Comparison of ENCODE assay signal across 13 mouse cellular contexts in genomic region chr5:16004305-16004704, GRCm38 (mm10).
A peak's percentile ranks its signal among the peaks of the same experiment; 100 is the strongest.
DNase-seq lines count a peak whose midpoint lies in the region; ATAC-seq and TF ChIP-seq lines count a peak whose summit lies in the region.
"Had no signal": no experiment of that assay in that cellular context is flagged by ENCODE, and none has a peak within 500 bp of the region (broad histone marks: within the 10 kb centered on the region; RNA-seq: fewer than 3 reads in every experiment).

No protein-coding gene starts in this region.

- H3K9ac ChIP-seq in hindbrain, embryonic 13.5 days: no peak overlapping the region
- H3K9ac ChIP-seq in heart, embryonic 12.5 days: no peak overlapping the region
- H3K9ac ChIP-seq: heart, embryonic 15.5 days; liver, embryonic 12.5 days had no signal

- no peaks in the 10 kb centered on the region for H3K36me3 ChIP-seq in hindbrain, embryonic 13.5 days
- H3K36me3 ChIP-seq in limb, embryonic 10.5 days: no peaks in the 10 kb centered on the region
- H3K36me3 ChIP-seq in heart, embryonic 12.5 days: no peaks in the 10 kb centered on the region
- H3K36me3 ChIP-seq: heart, embryonic 15.5 days; liver, embryonic 12.5 days had no signal

- H3K4me2 ChIP-seq in hindbrain, embryonic 13.5 days: no peak overlapping the region
- no peak overlapping the region for H3K4me2 ChIP-seq in heart, embryonic 12.5 days
- H3K4me2 ChIP-seq: heart, embryonic 15.5 days; liver, embryonic 12.5 days had no signal

- peak; percentile 80; the same call in 1 of the 2 replicates for ATAC-seq in hindbrain, embryonic 13.5 days (ENCODE audit: low FRiP score)
- ATAC-seq in erythroblast, adult 5-6 weeks (replicated peaks; ENCODE audit: low FRiP score, poor library complexity, severe bottlenecking): no peak
- ATAC-seq in heart, embryonic 12.5 days (ENCODE audit: insufficient number of reproducible peaks, low FRiP score): no peak
- ATAC-seq: intestine, postnatal 0 days; liver, embryonic 12.5 days had no signal

- H3K4me1 ChIP-seq in hindbrain, embryonic 13.5 days (replicated peaks): peaks cover 34% of the 10 kb centered on the region
- H3K4me1 ChIP-seq in limb, embryonic 10.5 days: peaks cover 16% of the 10 kb centered on the region
- peaks cover 11% of the 10 kb centered on the region for H3K4me1 ChIP-seq in heart, embryonic 12.5 days (replicated peaks)
- H3K4me1 ChIP-seq: liver, embryonic 12.5 days had no signal

- peak overlapping the region; percentile 24; the same call in 1 of the 2 replicates for H3K27ac ChIP-seq in gastrocnemius, adult 2 months
- H3K27ac ChIP-seq in hindbrain, embryonic 13.5 days: peak overlapping the region; percentile 75; the same call in 1 of the 2 replicates
- H3K27ac ChIP-seq in limb, embryonic 10.5 days: 0 out of 2 replicates have a peak overlapping the region, but pooled peaks have one; percentile 9
- no peak overlapping the region for H3K27ac ChIP-seq in heart, embryonic 12.5 days (ENCODE audit: poor library complexity, severe bottlenecking)
- H3K27ac ChIP-seq: heart, embryonic 15.5 days; liver, embryonic 12.5 days had no signal

- no peak for DNase-seq in gastrocnemius, adult 2 months
- DNase-seq in gastrocnemius, adult 18-20 months (ENCODE audit: low spot score): no peak
- DNase-seq in cerebellum, adult 8-10 months: peak; percentile 66
- no peak for DNase-seq in limb, embryonic 10.5 days (ENCODE audit: low spot score)
- DNase-seq in spleen, adult 12 weeks (ENCODE audit: low spot score): no peak
- DNase-seq: adrenal gland, adult 8-10 months; thymus, postnatal 4 days had no signal

- 36% methylated on average over 6 of the region's 6 CpGs for WGBS in hindbrain, embryonic 13.5 days
- whole genome bisulfite sequencing in limb, embryonic 10.5 days: 67% methylated on average over 6 of the region's 6 CpGs
- WGBS in heart, embryonic 12.5 days: 68% methylated on average over 5 of the region's 6 CpGs

- H3K27me3 ChIP-seq in hindbrain, embryonic 13.5 days: peaks cover 41% of the 10 kb centered on the region
- no peaks in the 10 kb centered on the region for H3K27me3 ChIP-seq in limb, embryonic 10.5 days (ENCODE audit: low read depth, poor library complexity, severe bottlenecking)
- no peaks in the 10 kb centered on the region for H3K27me3 ChIP-seq in heart, embryonic 12.5 days (replicated peaks)
- H3K27me3 ChIP-seq: heart, embryonic 15.5 days; liver, embryonic 12.5 days had no signal

- H3K9me3 ChIP-seq in hindbrain, embryonic 13.5 days: no peaks in the 10 kb centered on the region
- no peaks in the 10 kb centered on the region for H3K9me3 ChIP-seq in limb, embryonic 10.5 days (replicated peaks)
- no peaks in the 10 kb centered on the region for H3K9me3 ChIP-seq in heart, embryonic 12.5 days (replicated peaks)
- H3K9me3 ChIP-seq: heart, embryonic 15.5 days; liver, embryonic 12.5 days had no signal

- H3K4me3 ChIP-seq in gastrocnemius, adult 2 months: no peak overlapping the region
- no peak overlapping the region for H3K4me3 ChIP-seq in hindbrain, embryonic 13.5 days
- no peak overlapping the region for H3K4me3 ChIP-seq in limb, embryonic 10.5 days
- H3K4me3 ChIP-seq in heart, embryonic 12.5 days: no peak overlapping the region
- H3K4me3 ChIP-seq: heart, embryonic 15.5 days; liver, embryonic 12.5 days had no signal

- intact Hi-C loops in gastrocnemius, adult 2 months (cut with DNase I): no loop called here

- TF ChIP-seq CTCF in gastrocnemius, adult 2 months (IDR thresholded peaks at IDR 0.05): no peak
